Mouse (Mus musculus): ENCODE measurements at regions not wholly inside any gene's neighbourhood (a gene's known extent, or its start where the extent isn't known, plus 50 kb on each side); places are given as distances from the start of the nearest gene placed in this dataset.

DNA sequence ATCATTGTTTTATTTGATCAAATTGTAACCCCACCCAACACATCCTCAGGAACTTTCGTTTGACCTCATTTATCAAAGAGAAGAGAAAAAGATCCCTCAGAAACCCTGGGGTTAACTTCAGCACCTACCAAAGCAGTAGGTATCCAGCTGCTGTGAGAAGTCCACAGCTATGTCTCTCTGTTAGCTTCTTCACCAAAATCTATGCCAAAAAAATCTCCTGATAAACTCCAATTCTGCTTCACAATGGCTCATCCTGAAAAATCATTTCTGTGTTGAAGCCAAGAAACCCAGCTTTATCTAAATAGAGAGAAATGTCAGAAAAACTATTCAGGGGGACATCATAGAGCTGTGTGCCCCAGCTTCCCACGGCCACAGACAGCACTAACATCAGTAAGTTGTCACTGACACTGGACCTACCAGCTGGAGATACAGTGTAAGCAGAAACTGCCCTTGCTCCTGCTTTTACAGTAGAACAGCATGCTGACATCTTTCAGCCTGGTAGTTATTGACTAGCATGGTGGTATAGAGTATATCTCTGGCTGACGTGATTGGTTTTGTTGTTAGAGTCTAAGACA, 146.4 kb downstream of the Rchy1 start:
- TF ChIP-seq CTCF (IDR thresholded peaks at IDR 0.05; ENCODE audit: extremely low read depth, insufficient read depth, low read length) (no peak), POLR2A (IDR thresholded peaks at IDR 0.05; ENCODE audit: extremely low read depth, insufficient read depth, low read length) (no peak)

Data from cortical plate, adult 2 months (tissue).